Mouse (Mus musculus) central nervous system, embryonic 18 days (tissue): ENCODE data around the gene Ms4a6c. TPM values are rescaled to one million over a fixed set of nuclear protein-coding genes. Genes with fewer than 3 reads are reported as not detected.

Experiments used
- polyA plus RNA-seq: library from polyadenylated mRNA; depleted of rRNA; stranded (reverse); fragments of >200 nt; gene quantifications from 2 replicates; pipeline ENCODE4 v1.2.3, GENCODE M21; 2012; rRNA removed

The Ms4a6c gene
- polyA plus RNA-seq = 1.3 and 1.4 TPM in 2 replicates

GRCm38 (mm10) chr19:11469215-11469614, at the start of gene Ms4a6c:
TSS of gene Ms4a6c (plus strand) at chr19:11469366.

GRCm38 (mm10) chr19:11443338-11443737, 25.8 kb upstream of the Ms4a6c start, which contains the start of gene Ms4a4b:
TSS of gene Ms4a4b (plus strand) at chr19:11443553.

GRCm38 (mm10) chr19:11485746-11486145, 16.6 kb downstream of the Ms4a6c start, which contains the start of gene Gm8369:
TSS of gene Gm8369 (plus strand) at chr19:11485938.

GRCm38 (mm10) chr19:11516246-11516645, 47.1 kb downstream of the Ms4a6c start, which contains the start of gene Ms4a6b:
TSS of gene Ms4a6b (plus strand) at chr19:11516512.

Other genes starting within 250 kb of the Ms4a6c start
- not detected in 2 replicates for gene Ms4a12, start 236.9 kb upstream of the Ms4a6c start, polyA plus RNA-seq
- 0.03 and 0.04 TPM in 2 replicates for gene Ms4a1, start 203.1 kb upstream of the Ms4a6c start, polyA plus RNA-seq
- not detected in 2 replicates for gene Ms4a5, start 185.5 kb upstream of the Ms4a6c start, polyA plus RNA-seq
- gene Ms4a14, start 154.9 kb upstream of the Ms4a6c start, polyA plus RNA-seq = 0.12 and 0.13 TPM in 2 replicates
- gene Ms4a7, start 133.2 kb upstream of the Ms4a6c start, polyA plus RNA-seq = 1.4 and 1.5 TPM in 2 replicates
- 0.16 and 0.26 TPM in 2 replicates for gene Ms4a4a, start 93.8 kb upstream of the Ms4a6c start, polyA plus RNA-seq
- gene Ms4a4c, start 64.6 kb upstream of the Ms4a6c start, polyA plus RNA-seq = 0.03 TPM in 1 of 2 replicates, not detected in the other
- 0.09 TPM in 1 of 2 replicates, not detected in the other for gene Ms4a4b, start 25.8 kb upstream of the Ms4a6c start, polyA plus RNA-seq
- 0.08 TPM in 1 of 2 replicates, not detected in the other for gene Gm8369, start 16.6 kb downstream of the Ms4a6c start, polyA plus RNA-seq
- 1.4 and 1.8 TPM in 2 replicates for gene Ms4a6b, start 47.1 kb downstream of the Ms4a6c start, polyA plus RNA-seq
- gene Ms4a4d, start 67.4 kb downstream of the Ms4a6c start, polyA plus RNA-seq = 0.14 TPM in 1 of 2 replicates, not detected in the other
- 0.87 and 1.7 TPM in 2 replicates for gene Ms4a6d, start 135.5 kb downstream of the Ms4a6c start, polyA plus RNA-seq
- gene Ms4a2, start 154.4 kb downstream of the Ms4a6c start, polyA plus RNA-seq = 0.08 and 0.11 TPM in 2 replicates
- 0.17 TPM in 1 of 2 replicates, not detected in the other for gene Ms4a3, start 171.5 kb downstream of the Ms4a6c start, polyA plus RNA-seq
- not detected in 2 replicates for gene Oosp2, start 191.2 kb downstream of the Ms4a6c start, polyA plus RNA-seq
- not detected in 2 replicates for gene Oosp1, start 221.8 kb downstream of the Ms4a6c start, polyA plus RNA-seq
- not detected in 2 replicates for gene Oosp3, start 227.7 kb downstream of the Ms4a6c start, polyA plus RNA-seq